Mouse (Mus musculus): Measurements from ENCODE around the gene Scaper. TPM values are rescaled to one million over a fixed set of nuclear protein-coding genes. Genes with fewer than 3 reads are reported as not detected.

The Scaper gene
- polyA plus RNA-seq, 1 experiment from 2014 or later: 33.5 TPM

DNA sequence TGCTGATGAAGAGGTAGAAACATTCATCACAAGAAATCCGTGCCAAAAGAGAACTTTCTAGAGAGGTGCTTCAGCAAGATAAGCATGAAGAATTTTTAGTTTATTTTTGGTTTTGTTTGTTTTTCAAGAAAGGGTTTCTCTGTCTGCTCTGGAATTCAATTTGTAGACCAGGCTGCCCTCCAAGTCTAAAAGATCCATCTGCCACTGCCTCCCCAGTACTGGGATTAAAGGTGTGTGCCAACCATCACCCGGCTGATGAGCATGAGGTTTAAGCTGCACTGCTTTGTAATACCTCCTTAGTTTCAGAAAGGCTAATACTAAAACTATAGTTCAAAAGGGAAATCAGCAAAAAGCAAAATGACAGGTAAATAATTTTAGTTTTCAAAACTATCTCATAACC is 35.0 kb downstream of the Scaper start:
- Histone ChIP-seq H3K27ac (ENCODE audit: low read depth, low read length) (no peak overlapping the region), H3K9me3 (ENCODE audit: control insufficient read depth, low read length) (no peaks in the 10 kb centered on the region), H3K9ac (ENCODE audit: low read depth, low read length) (no peak overlapping the region), H3K4me2 (ENCODE audit: low read length) (no peak overlapping the region), H3K27me3 (replicated peaks; ENCODE audit: control insufficient read depth, insufficient read depth, low read length) (no peaks in the 10 kb centered on the region), H3K4me3 (ENCODE audit: low read length) (no peak overlapping the region), H3K4me1 (ENCODE audit: control insufficient read depth, insufficient read depth, low read depth, low read length) (no peaks in the 10 kb centered on the region; the same call in none of the 2 replicates), H3K36me3 (ENCODE audit: control insufficient read depth, insufficient read depth, low read length) (no peaks in the 10 kb centered on the region)
- 63% methylated on average over 2 of the region's 2 CpGs for WGBS
- no peak for ATAC-seq

DNA sequence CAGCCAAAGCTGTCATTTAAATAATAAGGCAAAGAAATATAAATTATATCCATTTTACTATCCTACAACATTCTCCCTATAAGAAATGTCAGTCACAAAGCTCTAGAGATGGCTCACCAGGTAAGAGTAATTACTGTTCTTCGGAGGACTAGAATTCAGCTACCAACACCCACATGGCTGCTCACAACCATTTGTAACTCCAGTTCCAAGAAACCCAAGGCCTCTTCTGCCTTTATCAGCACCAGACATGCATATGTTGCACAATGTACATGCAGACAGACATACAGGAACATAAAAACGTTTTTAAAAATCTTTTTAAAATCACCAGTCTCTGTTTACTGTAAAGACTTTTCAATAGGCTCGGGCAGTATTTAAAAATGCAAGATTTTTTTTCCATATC is 36.3 kb downstream of the Scaper start:
- Histone ChIP-seq H3K9me3 (ENCODE audit: control insufficient read depth, low read length) (no peaks in the 10 kb centered on the region), H3K4me1 (ENCODE audit: control insufficient read depth, insufficient read depth, low read depth, low read length) (no peaks in the 10 kb centered on the region; the same call in none of the 2 replicates), H3K4me3 (ENCODE audit: low read length) (no peak overlapping the region), H3K27me3 (replicated peaks; ENCODE audit: control insufficient read depth, insufficient read depth, low read length) (no peaks in the 10 kb centered on the region), H3K9ac (ENCODE audit: low read depth, low read length) (no peak overlapping the region), H3K27ac (ENCODE audit: low read depth, low read length) (no peak overlapping the region), H3K36me3 (ENCODE audit: control insufficient read depth, insufficient read depth, low read length) (no peaks in the 10 kb centered on the region), H3K4me2 (ENCODE audit: low read length) (no peak overlapping the region)
- 74% methylated on average over 3 of the region's 3 CpGs for WGBS
- no peak for ATAC-seq

DNA sequence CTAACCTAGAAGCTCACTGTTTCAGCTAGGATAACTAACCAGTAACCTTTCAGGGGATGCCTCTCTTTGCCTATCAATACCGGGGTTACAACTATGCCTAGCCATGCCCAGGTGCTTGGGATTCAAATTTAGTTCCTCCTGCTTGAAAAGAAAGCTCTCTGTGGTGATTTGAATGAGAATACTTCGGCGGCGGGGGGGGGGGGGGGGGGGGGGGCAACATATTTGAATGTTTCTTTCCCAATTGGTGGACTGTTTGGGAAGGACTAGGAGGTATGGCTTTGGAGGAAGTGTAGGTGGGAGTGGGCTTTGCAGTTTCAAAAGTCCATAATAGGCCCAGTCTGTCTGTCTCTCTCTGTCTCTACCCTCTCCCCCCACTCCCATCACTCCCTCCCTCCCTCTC is 37.4 kb downstream of the Scaper start:
- no peak overlapping the region for H3K27ac ChIP-seq (ENCODE audit: low read depth, low read length)
- no peak overlapping the region for H3K4me3 ChIP-seq (ENCODE audit: low read length)
- 54% methylated on average over 3 of the region's 4 CpGs for WGBS
- no peaks in the 10 kb centered on the region for H3K27me3 ChIP-seq (replicated peaks; ENCODE audit: control insufficient read depth, insufficient read depth, low read length)
- H3K9me3 ChIP-seq (ENCODE audit: control insufficient read depth, low read length): no peaks in the 10 kb centered on the region
- no peak for ATAC-seq
- H3K36me3 ChIP-seq (ENCODE audit: control insufficient read depth, insufficient read depth, low read length): no peaks in the 10 kb centered on the region
- no peak overlapping the region for H3K4me2 ChIP-seq (ENCODE audit: low read length)
- no peaks in the 10 kb centered on the region; the same call in none of the 2 replicates for H3K4me1 ChIP-seq (ENCODE audit: control insufficient read depth, insufficient read depth, low read depth, low read length)
- no peak overlapping the region for H3K9ac ChIP-seq (ENCODE audit: low read depth, low read length)

DNA sequence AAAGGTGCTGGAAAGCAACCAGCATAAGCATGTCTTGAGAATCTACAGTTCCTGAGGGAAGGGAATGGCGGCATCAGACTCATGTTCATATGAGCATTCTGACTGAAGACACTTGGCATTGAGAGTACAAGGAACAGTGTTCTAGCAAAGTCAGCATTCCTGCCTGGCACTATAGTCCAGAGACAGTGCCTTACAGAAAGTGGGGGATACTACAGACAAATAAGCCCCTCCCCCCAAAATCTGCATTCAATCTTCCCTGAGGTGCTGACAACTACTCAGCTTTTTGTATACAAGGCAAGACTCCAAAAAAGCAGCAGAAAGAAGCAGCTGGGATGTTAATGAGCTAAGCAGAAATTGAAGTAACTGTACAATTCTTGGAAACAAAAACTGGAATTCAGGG is 59.9 kb downstream of the Scaper start:
- 92% methylated on average over 1 of the region's 1 CpGs for WGBS
- Histone ChIP-seq H3K36me3 (ENCODE audit: control insufficient read depth, insufficient read depth, low read length) (peaks cover 2% of the 10 kb centered on the region; the same call in 1 of the 2 replicates), H3K27me3 (replicated peaks; ENCODE audit: control insufficient read depth, insufficient read depth, low read length) (no peaks in the 10 kb centered on the region)

GRCm38 (mm10) chr9:55789442-55789841 is 148.5 kb downstream of the Scaper start:
- 0 out of 2 replicates have a peak, but pooled peaks cover 5% of the 10 kb centered on the region for H3K9me3 ChIP-seq (ENCODE audit: control insufficient read depth, low read length)
- H3K9ac ChIP-seq (ENCODE audit: low read depth, low read length): no peak overlapping the region
- WGBS: 85% methylated on average over 8 of the region's 8 CpGs
- H3K4me2 ChIP-seq (ENCODE audit: low read length): no peak overlapping the region
- no peaks in the 10 kb centered on the region for H3K4me1 ChIP-seq (ENCODE audit: control insufficient read depth, insufficient read depth, low read depth, low read length)
- no peak for ATAC-seq
- H3K27ac ChIP-seq (ENCODE audit: low read depth, low read length): no peak overlapping the region
- H3K36me3 ChIP-seq (ENCODE audit: control insufficient read depth, insufficient read depth, low read length): no peaks in the 10 kb centered on the region
- H3K27me3 ChIP-seq (replicated peaks; ENCODE audit: control insufficient read depth, insufficient read depth, low read length): no peaks in the 10 kb centered on the region
- H3K4me3 ChIP-seq (ENCODE audit: low read length): no peak overlapping the region

More for the DNA sequence above, 59.9 kb downstream of the Scaper start:
- Histone ChIP-seq H3K9ac (ENCODE audit: low read depth, low read length) (no peak overlapping the region), H3K4me2 (ENCODE audit: low read length) (no peak overlapping the region), H3K9me3 (ENCODE audit: control insufficient read depth, low read length) (no peaks in the 10 kb centered on the region), H3K4me3 (ENCODE audit: low read length) (no peak overlapping the region), H3K4me1 (ENCODE audit: control insufficient read depth, insufficient read depth, low read depth, low read length) (no peaks in the 10 kb centered on the region), H3K27ac (ENCODE audit: low read depth, low read length) (no peak overlapping the region)
- no peak for ATAC-seq

DNA sequence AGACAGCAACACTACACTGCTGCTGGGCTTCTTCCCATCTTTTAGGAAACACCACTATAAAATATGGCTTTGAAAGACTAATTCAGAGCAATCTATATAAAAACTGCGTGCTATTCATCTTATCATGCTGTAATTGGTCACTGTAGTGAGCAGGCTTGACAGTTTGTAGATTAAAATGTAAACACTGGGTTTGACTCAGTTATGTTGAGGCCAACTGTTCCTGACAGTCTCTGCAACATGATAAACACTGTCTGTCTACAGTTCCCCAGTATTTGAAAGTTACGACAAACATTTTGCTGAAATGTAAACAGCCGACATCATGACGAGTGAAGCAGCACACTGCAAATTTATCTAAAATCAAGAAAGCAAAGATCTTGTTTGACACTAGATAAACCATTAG is 225.9 kb downstream of the Scaper start:
- 88% methylated on average over 4 of the region's 4 CpGs for WGBS
- Histone ChIP-seq H3K4me2 (ENCODE audit: low read length) (no peak overlapping the region), H3K9ac (ENCODE audit: low read depth, low read length) (no peak overlapping the region), H3K27me3 (replicated peaks; ENCODE audit: control insufficient read depth, insufficient read depth, low read length) (no peaks in the 10 kb centered on the region), H3K4me1 (ENCODE audit: control insufficient read depth, insufficient read depth, low read depth, low read length) (no peaks in the 10 kb centered on the region), H3K36me3 (ENCODE audit: control insufficient read depth, insufficient read depth, low read length) (no peaks in the 10 kb centered on the region), H3K27ac (ENCODE audit: low read depth, low read length) (no peak overlapping the region), H3K9me3 (ENCODE audit: control insufficient read depth, low read length) (no peaks in the 10 kb centered on the region), H3K4me3 (ENCODE audit: low read length) (no peak overlapping the region)
- no peak for ATAC-seq

GRCm38 (mm10) chr9:55710553-55710952 is 227.4 kb downstream of the Scaper start:
- H3K27me3 ChIP-seq (replicated peaks; ENCODE audit: control insufficient read depth, insufficient read depth, low read length): no peaks in the 10 kb centered on the region
- H3K4me1 ChIP-seq (ENCODE audit: control insufficient read depth, insufficient read depth, low read depth, low read length): no peaks in the 10 kb centered on the region
- ATAC-seq: no peak
- H3K9me3 ChIP-seq (ENCODE audit: control insufficient read depth, low read length): no peaks in the 10 kb centered on the region
- no peaks in the 10 kb centered on the region for H3K36me3 ChIP-seq (ENCODE audit: control insufficient read depth, insufficient read depth, low read length)
- WGBS: 86% methylated on average over 5 of the region's 5 CpGs
- no peak overlapping the region for H3K4me3 ChIP-seq (ENCODE audit: low read length)
- no peak overlapping the region for H3K4me2 ChIP-seq (ENCODE audit: low read length)
- no peak overlapping the region for H3K27ac ChIP-seq (ENCODE audit: low read depth, low read length)
- no peak overlapping the region for H3K9ac ChIP-seq (ENCODE audit: low read depth, low read length)

GRCm38 (mm10) chr9:55706603-55707002 is 231.3 kb downstream of the Scaper start:
- H3K36me3 ChIP-seq (ENCODE audit: control insufficient read depth, insufficient read depth, low read length): no peaks in the 10 kb centered on the region

DNA sequence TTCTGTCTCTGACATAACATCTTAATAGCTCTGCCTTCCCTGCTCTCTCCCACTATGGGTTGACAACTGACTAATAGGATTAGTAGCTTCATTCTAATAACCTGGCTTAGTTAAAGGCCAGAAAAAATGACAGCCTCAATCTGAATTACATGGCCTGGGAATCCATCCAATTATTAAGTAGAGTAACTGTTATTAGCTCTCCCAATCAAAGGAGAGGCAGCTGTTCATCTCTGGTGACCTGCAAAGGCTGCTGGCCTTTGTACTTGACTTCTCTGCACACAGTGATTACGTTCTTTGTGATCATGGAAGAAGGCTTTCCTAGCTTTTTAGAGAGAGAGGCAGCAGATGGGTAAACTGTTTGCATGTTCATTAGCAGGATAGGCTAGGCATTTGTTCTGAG is 242.6 kb downstream of the Scaper start:
- 24% methylated on average over 1 of the region's 1 CpGs for WGBS
- Histone ChIP-seq H3K9ac (ENCODE audit: low read depth, low read length) (no peak overlapping the region), H3K27me3 (replicated peaks; ENCODE audit: control insufficient read depth, insufficient read depth, low read length) (no peaks in the 10 kb centered on the region), H3K36me3 (ENCODE audit: control insufficient read depth, insufficient read depth, low read length) (no peaks in the 10 kb centered on the region), H3K4me3 (ENCODE audit: low read length) (no peak overlapping the region), H3K27ac (ENCODE audit: low read depth, low read length) (no peak overlapping the region), H3K9me3 (ENCODE audit: control insufficient read depth, low read length) (no peaks in the 10 kb centered on the region), H3K4me1 (ENCODE audit: control insufficient read depth, insufficient read depth, low read depth, low read length) (no peaks in the 10 kb centered on the region), H3K4me2 (ENCODE audit: low read length) (no peak overlapping the region)
- peak; percentile 58; the same call in 1 of the 2 replicates for ATAC-seq

More at GRCm38 (mm10) chr9:55706603-55707002, 231.3 kb downstream of the Scaper start:
- WGBS: 67% methylated on average over 3 of the region's 3 CpGs
- H3K4me1 ChIP-seq (ENCODE audit: control insufficient read depth, insufficient read depth, low read depth, low read length): no peaks in the 10 kb centered on the region
- no peak overlapping the region for H3K4me3 ChIP-seq (ENCODE audit: low read length)
- H3K9ac ChIP-seq (ENCODE audit: low read depth, low read length): no peak overlapping the region
- ATAC-seq: no peak
- no peak overlapping the region for H3K4me2 ChIP-seq (ENCODE audit: low read length)
- no peak overlapping the region for H3K27ac ChIP-seq (ENCODE audit: low read depth, low read length)
- H3K27me3 ChIP-seq (replicated peaks; ENCODE audit: control insufficient read depth, insufficient read depth, low read length): no peaks in the 10 kb centered on the region
- H3K9me3 ChIP-seq (ENCODE audit: control insufficient read depth, low read length): no peaks in the 10 kb centered on the region

DNA sequence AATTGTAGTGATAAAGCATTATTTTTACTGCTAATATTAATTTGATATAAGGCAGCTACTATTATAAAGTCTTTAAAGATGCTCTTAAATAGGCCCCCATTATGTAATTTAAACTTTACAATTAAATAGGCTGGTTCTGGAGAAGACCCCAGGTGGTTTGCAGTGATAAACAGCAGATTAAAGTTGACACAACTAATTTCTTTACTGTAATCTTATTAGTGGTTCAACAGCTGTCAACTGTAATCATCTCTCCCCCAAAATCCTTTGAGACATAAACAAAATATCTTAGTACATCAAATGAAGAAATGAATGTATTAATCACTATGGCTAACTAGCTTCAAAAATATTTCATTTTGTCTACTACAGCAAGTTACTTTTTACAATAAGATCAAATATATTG is 260.8 kb downstream of the Scaper start:
- no peak overlapping the region for H3K4me3 ChIP-seq (ENCODE audit: low read length)
- ATAC-seq: no peak

More for the DNA sequence above, 260.8 kb downstream of the Scaper start:
- Histone ChIP-seq H3K9ac (ENCODE audit: low read depth, low read length) (no peak overlapping the region), H3K36me3 (ENCODE audit: control insufficient read depth, insufficient read depth, low read length) (no peaks in the 10 kb centered on the region), H3K4me1 (ENCODE audit: control insufficient read depth, insufficient read depth, low read depth, low read length) (no peaks in the 10 kb centered on the region), H3K27ac (ENCODE audit: low read depth, low read length) (no peak overlapping the region), H3K27me3 (replicated peaks; ENCODE audit: control insufficient read depth, insufficient read depth, low read length) (no peaks in the 10 kb centered on the region), H3K4me2 (ENCODE audit: low read length) (no peak overlapping the region), H3K9me3 (ENCODE audit: control insufficient read depth, low read length) (no peaks in the 10 kb centered on the region)
